Mouse (Mus musculus): ENCODE measurements around the gene Mst1r.

DNA sequence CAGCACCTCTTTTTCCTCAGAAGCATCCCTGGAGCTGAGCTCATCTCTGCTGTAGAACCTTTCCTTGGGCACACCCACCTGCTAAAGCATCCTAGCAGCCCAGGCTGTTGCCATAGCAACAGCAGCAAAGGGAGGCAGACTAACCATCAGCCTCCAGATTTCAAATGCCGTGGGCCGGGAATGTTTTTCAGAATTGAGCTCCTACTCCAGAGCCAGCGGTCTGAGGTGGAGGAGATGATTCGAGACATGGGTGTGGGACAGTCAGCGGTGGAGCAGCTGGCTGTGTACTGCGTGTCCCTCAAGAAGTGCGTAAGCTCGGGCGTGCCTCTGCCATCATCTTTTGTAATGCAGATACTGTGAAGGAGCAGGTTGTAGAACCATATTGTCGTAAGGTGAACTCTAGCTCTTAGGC lies 54.7 kb downstream of the Mst1r start:
- TF ChIP-seq POLR2A (IDR thresholded peaks at IDR 0.05; ENCODE audit: low read depth, low read length) = no peak
- no peak for TF ChIP-seq CTCF (IDR thresholded peaks at IDR 0.05; ENCODE audit: extremely low read depth, insufficient read depth, insufficient read length, insufficient replicate concordance)
